8 mouse cellular contexts compared by ENCODE assay signal in genomic region chr6:127502530-127502929, GRCm38 (mm10). TPM values are rescaled to one million over a fixed set of nuclear protein-coding genes. Genes with fewer than 3 reads are reported as not detected.
DNase-seq lines count a peak whose midpoint lies in the region.

No protein-coding gene starts in this region.

- peak; percentile 70 for DNase-seq in embryo, embryonic 10 days (ENCODE audit: low spot score)
- no peak for DNase-seq in embryo, embryonic 9.5 days (ENCODE audit: extremely low spot score)
- peak; percentile 46 for DNase-seq in ovary, postnatal 36 days (ENCODE audit: low spot score)
- DNase-seq in ovary, adult 18-20 months (ENCODE audit: low spot score), result no peak
- peak; percentile 39 for DNase-seq in cerebellum, adult 8-10 months
- peak; percentile 31 to 64 for DNase-seq in heart, postnatal 14 days
- peak; percentile 32 to 47 for DNase-seq in left cerebral cortex, postnatal 36 days (ENCODE audit: low spot score in 2 of 2)
- DNase-seq in right cerebral cortex, postnatal 14 days, result peak; percentile 62

- intact Hi-C loops in heart, postnatal 14 days (cut with DNase I), result loop anchor here (2.0 kb wide), 1 partner anchor 80 kb away; no protein-coding TSS in a partner anchor
- intact Hi-C loops in left cerebral cortex, postnatal 36 days (cut with DNase I), result loop anchor here (5.0 kb wide), 1 partner anchor 80 kb away; no protein-coding TSS in a partner anchor

RNA-seq across cellular contexts. Expression of gene Parp11, which starts 55.9 kb away (rescaled TPM):
- total RNA-seq in heart, postnatal 14 days (2021), result 10 to 100 TPM in 1 of 2 experiments, 1 to 10 TPM in 1; 7.7 to 10.7 TPM
- total RNA-seq in left cerebral cortex, postnatal 36 days (2021), result 10 to 100 TPM; 33.4 to 41.0 TPM

RNA-seq across cellular contexts. Expression of gene Cracr2a, which starts 58.6 kb away (rescaled TPM):
- total RNA-seq in heart, postnatal 14 days (2021), result 1 to 10 TPM; 1.4 to 2.6 TPM
- 1 to 10 TPM; 2.7 to 3.4 TPM for total RNA-seq in left cerebral cortex, postnatal 36 days (2021)

Comparison
In these comparisons a context has a peak if more than half of its experiments do, and no peak if none do; other contexts are left out.
1. DNase-seq: peak in embryo, embryonic 10 days (single experiment), ovary, postnatal 36 days (single experiment), cerebellum, adult 8-10 months (single experiment), heart, postnatal 14 days (2 of 2), left cerebral cortex, postnatal 36 days (2 of 2) and right cerebral cortex, postnatal 14 days (single experiment); none in embryo, embryonic 9.5 days (single experiment) and ovary, adult 18-20 months (single experiment).